Mouse (Mus musculus): ENCODE results near the gene Guk1. TPM values are rescaled to one million over a fixed set of nuclear protein-coding genes. Genes with fewer than 3 reads are reported as not detected.
"Not testable (repeated sequence)": the region's sequence is repeated elsewhere in the genome, so short reads cannot be mapped to it uniquely, and the experiment has no call there.

Gene Guk1
- 10 to 100 TPM; 67.1 to 80.4 (median 72.1) TPM for total RNA-seq (2022)

DNA sequence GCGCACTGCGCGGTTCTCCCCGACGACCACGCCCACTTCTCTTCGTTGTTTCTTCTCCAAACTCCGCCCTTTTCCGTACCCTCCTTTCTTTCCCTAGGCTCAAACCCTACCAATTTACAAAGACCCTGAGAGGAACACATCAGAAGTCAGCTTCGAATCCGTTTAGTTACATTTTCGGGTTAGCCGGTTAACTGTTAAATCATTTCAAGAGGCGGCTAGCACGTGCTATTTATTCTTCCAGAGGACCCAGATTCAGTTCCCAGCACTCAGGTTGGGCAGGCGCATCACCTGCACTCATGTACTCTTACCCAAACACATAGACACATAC is at the start of gene Guk1:
Gene Guk1 (minus strand): TSS at position 154 of the 328 bp plus-strand sequence.
- DNase-seq: no peak

- DNase-seq: no peak
Measured at GRCm38 (mm10) chr11:59239796-59240195, 47.8 kb upstream of the Guk1 start.

DNA sequence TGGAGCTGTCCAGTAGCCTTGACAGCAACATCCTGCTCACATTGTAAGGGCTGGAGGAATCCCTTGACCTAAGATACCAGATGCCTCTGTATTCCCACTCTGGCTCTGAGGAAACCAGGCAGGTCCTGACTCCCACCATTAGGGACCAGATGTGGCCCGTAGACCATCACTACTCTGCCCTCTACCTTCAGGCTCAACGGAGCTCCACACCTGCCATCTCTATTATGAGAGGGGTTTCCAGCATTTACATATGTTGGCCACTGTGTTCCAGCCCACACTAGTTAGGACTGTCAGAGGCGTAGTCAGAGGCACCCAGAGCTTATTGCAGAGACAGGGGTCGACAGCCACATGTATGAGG is 47.4 kb upstream of the Guk1 start:
- no peak for DNase-seq

GRCm38 (mm10) chr11:59238525-59239427 is 46.8 kb upstream of the Guk1 start:
- DNase-seq: peak; percentile 75

- DNase-seq: no peak
Measured at GRCm38 (mm10) chr11:59232797-59233196, 40.8 kb upstream of the Guk1 start.

DNA sequence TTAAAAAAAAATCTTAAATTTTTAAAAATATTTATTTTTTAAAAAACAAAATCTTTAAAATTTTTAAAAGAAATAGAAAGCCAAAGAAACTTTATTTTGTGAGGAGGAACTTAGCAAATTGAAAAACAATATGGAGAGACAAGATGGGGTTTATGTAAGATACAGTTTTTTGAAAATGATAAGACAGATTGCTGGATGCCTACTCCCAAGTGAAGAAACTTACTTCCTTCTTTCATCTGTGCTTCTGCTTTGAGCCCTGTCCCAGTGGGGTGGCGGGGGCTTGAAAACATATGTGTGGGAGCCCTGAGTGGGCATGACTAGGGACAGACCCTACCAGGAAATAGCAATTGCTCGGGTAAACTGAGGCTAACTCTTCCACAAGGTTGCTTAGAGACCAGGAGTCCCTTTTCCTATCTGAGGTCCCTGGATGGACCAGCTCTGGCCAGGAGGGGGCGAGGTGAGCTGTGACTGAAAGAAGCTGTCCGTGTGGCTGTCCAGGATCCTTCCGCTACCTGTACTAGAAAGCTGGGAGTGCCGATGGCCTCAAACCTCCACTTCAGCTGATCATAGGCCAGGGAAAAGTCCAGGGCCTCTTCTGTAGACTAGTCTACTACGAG is 38.2 kb upstream of the Guk1 start:
- DNase-seq: no peak

GRCm38 (mm10) chr11:59228122-59228953 is 36.3 kb upstream of the Guk1 start, which contains the start of gene Arf1:
Gene Arf1, minus strand, starts transcription at chr11:59228270.
- DNase-seq: peak; percentile 95

- no peak for DNase-seq
Measured at GRCm38 (mm10) chr11:59227604-59228121, 35.7 kb upstream of the Guk1 start.

GRCm38 (mm10) chr11:59226787-59227603 is 35.0 kb upstream of the Guk1 start:
- no peak for DNase-seq

GRCm38 (mm10) chr11:59226251-59226650 is 34.2 kb upstream of the Guk1 start:
- no peak for DNase-seq

GRCm38 (mm10) chr11:59225167-59225566 is 33.2 kb upstream of the Guk1 start:
- DNase-seq: no peak

DNA sequence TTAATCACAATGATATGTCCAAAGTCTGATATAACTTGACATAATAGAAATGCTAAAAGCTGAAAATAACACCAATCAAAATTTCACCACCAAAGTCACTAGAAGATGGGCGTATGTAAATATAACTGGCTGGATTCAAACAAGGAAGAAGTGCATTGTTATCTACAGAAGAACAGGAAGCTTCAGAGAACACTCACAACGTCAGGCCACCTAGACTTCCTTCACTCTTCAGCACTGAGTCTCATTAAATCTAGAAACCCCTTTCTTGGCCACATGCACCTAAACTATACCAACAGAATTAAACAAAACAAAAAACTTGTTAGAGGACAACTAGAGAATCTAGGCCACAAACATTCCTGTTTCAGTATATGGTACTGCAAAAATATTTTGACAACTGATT is 32.5 kb upstream of the Guk1 start:
- no peak for DNase-seq

GRCm38 (mm10) chr11:59224025-59224424 is 32.0 kb upstream of the Guk1 start:
- no peak for DNase-seq

GRCm38 (mm10) chr11:59222306-59222705 is 30.3 kb upstream of the Guk1 start:
- DNase-seq: no peak

DNA sequence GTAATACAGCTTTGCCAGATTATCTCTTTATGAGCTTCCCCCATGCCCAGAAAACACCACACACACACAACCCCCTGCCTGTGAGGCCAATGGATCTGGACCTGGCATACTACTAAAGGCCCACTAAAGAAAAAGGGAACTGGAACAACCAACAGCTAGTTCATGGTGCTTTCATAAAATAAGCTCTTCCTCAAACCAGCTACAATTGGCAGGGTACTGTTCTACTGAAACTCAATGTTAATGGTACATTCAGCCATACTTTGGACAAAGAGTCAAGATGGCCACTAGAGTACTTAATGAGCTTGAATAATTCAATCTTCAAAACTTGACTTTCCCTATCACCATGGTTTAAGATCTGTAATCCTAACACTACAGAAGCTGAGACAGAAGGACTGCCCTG is 29.6 kb upstream of the Guk1 start:
- no peak for DNase-seq

DNA sequence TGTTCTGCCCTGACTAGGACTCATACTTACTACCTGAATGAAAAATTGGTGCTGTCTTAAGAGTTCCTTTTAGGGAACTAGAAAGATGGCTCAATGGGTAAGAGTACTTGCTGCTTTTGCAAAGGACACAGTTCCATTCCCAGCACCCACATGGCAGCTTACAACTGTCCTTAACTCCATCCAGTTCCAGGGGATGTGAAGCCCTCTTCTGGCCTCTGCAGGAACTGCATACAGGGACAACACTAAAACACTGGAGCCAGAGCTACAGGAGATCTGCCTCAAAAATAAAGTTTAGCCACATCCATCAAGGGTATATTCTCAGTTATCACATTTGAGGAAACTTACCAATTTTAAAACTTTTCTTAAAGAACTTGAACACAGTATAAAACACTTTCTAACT is 27.1 kb upstream of the Guk1 start:
- no peak for DNase-seq

DNA sequence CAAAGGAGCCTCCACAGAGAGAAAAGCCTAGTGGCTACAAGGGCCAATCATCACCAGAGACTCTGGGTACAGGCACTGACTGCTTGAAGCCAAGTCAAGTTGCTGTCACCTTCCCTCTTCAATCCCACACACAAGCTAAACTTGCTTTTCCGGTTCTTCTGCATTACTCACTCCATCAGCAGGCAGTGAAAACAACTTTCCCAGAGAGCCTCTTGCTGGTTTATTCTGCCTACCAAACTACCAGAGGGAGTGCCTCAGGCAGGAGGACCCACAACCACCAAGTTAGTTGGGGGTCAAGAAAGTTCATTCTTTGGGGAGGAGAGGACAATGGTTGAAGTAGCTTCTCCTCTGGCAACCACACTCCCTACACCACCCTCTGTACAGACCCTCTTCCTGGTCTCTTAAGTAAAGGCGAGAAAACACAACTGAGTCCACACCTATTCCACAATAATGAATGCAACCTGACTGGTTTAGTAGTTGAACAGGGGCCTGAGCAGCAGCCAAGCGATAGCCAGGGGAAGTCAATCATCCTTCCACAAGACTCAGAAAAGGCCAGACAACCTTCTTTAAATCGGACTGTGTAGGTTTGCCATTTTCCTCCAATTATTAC is 26.5 kb upstream of the Guk1 start:
- DNase-seq: no peak

- DNase-seq: no peak
Measured at GRCm38 (mm10) chr11:59216955-59217354, 24.9 kb upstream of the Guk1 start.

GRCm38 (mm10) chr11:59212892-59213494 is 21.0 kb upstream of the Guk1 start:
- DNase-seq: no peak

DNA sequence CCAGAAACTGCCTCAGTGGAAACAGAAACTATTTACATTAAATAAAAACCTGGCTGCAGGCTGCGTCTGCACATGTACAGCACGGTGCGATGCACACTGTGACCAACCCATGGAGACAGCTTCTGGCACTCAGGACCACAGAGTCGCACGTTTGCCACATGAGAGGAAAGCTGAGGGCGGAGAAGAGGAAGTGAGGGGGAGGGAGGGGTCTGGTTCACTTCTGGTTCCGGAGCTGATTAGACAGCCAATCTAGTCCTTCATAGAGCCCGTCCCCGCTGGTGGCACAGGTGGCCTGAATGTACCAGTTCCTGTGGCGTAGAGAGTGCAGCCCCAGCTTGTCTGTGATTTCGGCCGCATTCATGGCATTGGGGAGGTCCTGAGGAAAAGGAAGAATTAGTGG is 20.3 kb upstream of the Guk1 start:
- not testable (repeated sequence) for DNase-seq

- not testable (repeated sequence) for DNase-seq
Measured at GRCm38 (mm10) chr11:59211561-59211960, 19.5 kb upstream of the Guk1 start.
